Mouse (Mus musculus): ENCODE results near the gene Rab11fip3.
"Not testable (repeated sequence)": the region's sequence is repeated elsewhere in the genome, so short reads cannot be mapped to it uniquely, and the experiment has no call there.

- not testable (repeated sequence) for TF ChIP-seq CTCF (IDR thresholded peaks at IDR 0.05; ENCODE audit: low read depth); EP300 (optimal IDR thresholded peaks at IDR 0.05)
These were observed 28.6 kb downstream of the Rab11fip3 start for GRCm38 (mm10) chr17:26040711-26041110.
